Mouse (Mus musculus) layer of hippocampus, postnatal 10 days (tissue): ENCODE data around the gene Tas1r3. TPM values are rescaled to one million over a fixed set of nuclear protein-coding genes. Genes with fewer than 3 reads are reported as not detected.

Experiments used
- microRNA-seq, 2 experiments: library from miRNA; unstranded; fragments of <30 nt; microRNA quantifications; one replicate each; pipeline ENCODE4 v1.2.0; 2021
- total RNA-seq, 2 experiments: library from RNA; stranded (reverse); gene quantifications; 2 replicates each; pipeline ENCODE4 v1.2.3; 2021

The Tas1r3 gene
- total RNA-seq, 2 experiments from 2014 or later, result 0.27 to 0.30 TPM

Small RNA genes within 50 kb of the gene (microRNA-seq; reads per million reads assigned to microRNA genes)
- 0 reads per million in 2 experiments for gene Gm22991

Other genes starting within 250 kb of the Tas1r3 start
- 10 to 100 TPM; 53.5 to 59.7 TPM for gene Cdk11b, start 238.5 kb downstream of the Tas1r3 start, total RNA-seq
- gene Gm10563, start 218.0 kb downstream of the Tas1r3 start, total RNA-seq, result not detected
- 1 to 10 TPM; 2.7 to 4.1 TPM for gene Mmp23, start 210.0 kb downstream of the Tas1r3 start, total RNA-seq
- 10 to 100 TPM; 89.1 to 96.6 TPM for gene Mib2, start 194.2 kb downstream of the Tas1r3 start, total RNA-seq
- gene Fndc10, start 169.0 kb downstream of the Tas1r3 start, total RNA-seq, result 10 to 100 TPM; 21.9 to 22.3 TPM
- 10 to 100 TPM; 77.2 to 81.7 TPM for gene Ssu72, start 158.6 kb downstream of the Tas1r3 start, total RNA-seq
- gene Tmem240, start 128.6 kb downstream of the Tas1r3 start, total RNA-seq, result 10 to 100 TPM; 44.8 to 45.2 TPM
- gene Atad3a, start 102.3 kb downstream of the Tas1r3 start, total RNA-seq, result 10 to 100 TPM; 68.7 to 71.4 TPM
- gene Vwa1, start 88.7 kb downstream of the Tas1r3 start, total RNA-seq, result 10 to 100 TPM; 16.3 to 18.2 TPM
- gene Tmem88b, start 77.5 kb downstream of the Tas1r3 start, total RNA-seq, result 1 to 10 TPM; 3.5 to 4.5 TPM
- not detected for gene Ankrd65, start 72.9 kb downstream of the Tas1r3 start, total RNA-seq
- gene Mrpl20, start 60.5 kb downstream of the Tas1r3 start, total RNA-seq, result 100 to 1,000 TPM; 109 to 114 TPM
- 10 to 100 TPM; 75.5 to 83.2 TPM for gene Ccnl2, start 50.9 kb downstream of the Tas1r3 start, total RNA-seq
- gene Aurkaip1, start 32.1 kb downstream of the Tas1r3 start, total RNA-seq, result 10 to 100 TPM; 66.7 to 77.0 TPM
- 10 to 100 TPM; 14.1 to 16.0 TPM for gene Mxra8, start 23.7 kb downstream of the Tas1r3 start, total RNA-seq
- gene Dvl1, start 16.0 kb downstream of the Tas1r3 start, total RNA-seq, result 10 to 100 TPM; 69.5 to 82.8 TPM
- 10 to 100 TPM; 28.1 to 32.2 TPM for gene Cptp, start 6.1 kb upstream of the Tas1r3 start, total RNA-seq
- 10 to 100 TPM; 35.9 to 41.0 TPM for gene Ints11, start 6.2 kb upstream of the Tas1r3 start, total RNA-seq
- gene Pusl1, start 28.4 kb upstream of the Tas1r3 start, total RNA-seq, result 10 to 100 TPM; 68.1 to 77.0 TPM
- gene Acap3, start 28.5 kb upstream of the Tas1r3 start, total RNA-seq, result 100 to 1,000 TPM; 145 to 162 TPM
- gene Ube2j2, start 80.5 kb upstream of the Tas1r3 start, total RNA-seq, result 10 to 100 TPM; 93.3 to 97.5 TPM
- 10 to 100 TPM; 25.9 to 29.7 TPM for gene C1qtnf12, start 99.0 kb upstream of the Tas1r3 start, total RNA-seq
- 10 to 100 TPM; 10.6 to 11.6 TPM for gene B3galt6, start 129.3 kb upstream of the Tas1r3 start, total RNA-seq
- 100 to 1,000 TPM; 128 to 136 TPM for gene Sdf4, start 129.5 kb upstream of the Tas1r3 start, total RNA-seq
- 1 to 10 TPM; 1.2 to 2.2 TPM for gene Tnfrsf4, start 150.5 kb upstream of the Tas1r3 start, total RNA-seq
- gene Tnfrsf18, start 162.8 kb upstream of the Tas1r3 start, total RNA-seq, result not detected
- under 1 TPM; 0.13 to 0.16 TPM for gene Ttll10, start 196.1 kb upstream of the Tas1r3 start, total RNA-seq
- gene 9430015G10Rik, start 246.6 kb upstream of the Tas1r3 start, total RNA-seq, result 10 to 100 TPM; 22.6 to 28.9 TPM